Mouse (Mus musculus) heart, adult 18-20 months (tissue): ENCODE measurements around the gene Trp53bp2. TPM values are rescaled to one million over a fixed set of nuclear protein-coding genes. Genes with fewer than 3 reads are reported as not detected.

Source experiments
- DNase-seq, 2 experiments: peaks; one replicate each; pipeline ENCODE4 v3.0.0; 2021 to 2022; ENCODE audit warnings: mixed read lengths in 1 of 2
- total RNA-seq, 2 experiments: library from RNA; stranded (reverse); gene quantifications; 2 replicates each; pipeline ENCODE4 v1.2.3; 2021

Gene Trp53bp2
- total RNA-seq, 2 experiments from 2014 or later: 8.9 to 9.1 TPM

- DNase-seq: no peak
These were observed 729 bp upstream of the Trp53bp2 start for GRCm38 (mm10) chr1:182408243-182408642.

- peak in 1 of 2 experiments; percentile 34 for DNase-seq
These were observed 615 bp downstream of the Trp53bp2 start for GRCm38 (mm10) chr1:182409401-182410173.

- peak in 1 of 2 experiments; percentile 19 for DNase-seq
These were observed 3.8 kb downstream of the Trp53bp2 start for GRCm38 (mm10) chr1:182412586-182413270.

GRCm38 (mm10) chr1:182419481-182419880 is 10.5 kb downstream of the Trp53bp2 start:
- DNase-seq: no peak

- DNase-seq: no peak
These were observed 15.3 kb downstream of the Trp53bp2 start for GRCm38 (mm10) chr1:182424274-182424673.

- DNase-seq: no peak
These were observed 16.2 kb downstream of the Trp53bp2 start for GRCm38 (mm10) chr1:182425176-182425575.

GRCm38 (mm10) chr1:182426444-182426843 is 17.5 kb downstream of the Trp53bp2 start:
- DNase-seq: peak in 1 of 2 experiments; percentile 30

- DNase-seq: peak; percentile 79 to 80
These were observed 18.5 kb downstream of the Trp53bp2 start for GRCm38 (mm10) chr1:182427426-182427825.

- DNase-seq: no peak
These were observed 20.9 kb downstream of the Trp53bp2 start for GRCm38 (mm10) chr1:182429826-182430225.

GRCm38 (mm10) chr1:182430676-182431075 is 21.7 kb downstream of the Trp53bp2 start:
- no peak for DNase-seq

GRCm38 (mm10) chr1:182432059-182432458 is 23.1 kb downstream of the Trp53bp2 start:
- no peak for DNase-seq

GRCm38 (mm10) chr1:182436746-182437145 is 27.8 kb downstream of the Trp53bp2 start:
- no peak for DNase-seq

- peak; percentile 89 to 91 for DNase-seq
These were observed 30.7 kb downstream of the Trp53bp2 start for GRCm38 (mm10) chr1:182439546-182440222.

- no peak for DNase-seq
These were observed 33.0 kb downstream of the Trp53bp2 start for GRCm38 (mm10) chr1:182441791-182442473.

GRCm38 (mm10) chr1:182444116-182444515 is 35.1 kb downstream of the Trp53bp2 start:
- DNase-seq: no peak

GRCm38 (mm10) chr1:182448276-182449035 is 39.5 kb downstream of the Trp53bp2 start:
- DNase-seq: no peak

GRCm38 (mm10) chr1:182452473-182452872 is 43.5 kb downstream of the Trp53bp2 start:
- no peak for DNase-seq

- no peak for DNase-seq
These were observed 46.1 kb downstream of the Trp53bp2 start for GRCm38 (mm10) chr1:182455080-182455479.

- DNase-seq: no peak
These were observed 49.6 kb downstream of the Trp53bp2 start for GRCm38 (mm10) chr1:182458556-182458955.

- DNase-seq: no peak
These were observed 50.5 kb downstream of the Trp53bp2 start for GRCm38 (mm10) chr1:182459436-182459835.
